Mouse (Mus musculus): ENCODE results near the gene Catsperg1. TPM values are rescaled to one million over a fixed set of nuclear protein-coding genes. Genes with fewer than 3 reads are reported as not detected.
A peak's percentile ranks its signal among the peaks of the same experiment; 100 is the strongest.
"Not testable (repeated sequence)": the region's sequence is repeated elsewhere in the genome, so short reads cannot be mapped to it uniquely, and the experiment has no call there.

The Catsperg1 gene
- polyA plus RNA-seq, 1 experiment from 2014 or later: 0.38 TPM

GRCm38 (mm10) chr7:29155196-29155837 is 58.5 kb downstream of the Catsperg1 start:
- 8% methylated on average over 35 of the region's 37 CpGs for whole genome bisulfite sequencing
- peak; percentile 88 for ATAC-seq (ENCODE audit: insufficient number of reproducible peaks, low FRiP score)
- H3K4me3 ChIP-seq: peak overlapping the region; percentile 91

GRCm38 (mm10) chr7:29154018-29154720 is 59.7 kb downstream of the Catsperg1 start:
- no peak overlapping the region for H3K4me3 ChIP-seq
- peaks cover 30% of the 10 kb centered on the region for H3K27me3 ChIP-seq (replicated peaks)
- H3K4me2 ChIP-seq: no peak overlapping the region
- WGBS: 93% methylated on average over 14 of the region's 14 CpGs
- H3K9ac ChIP-seq: no peak overlapping the region
- no peak overlapping the region for H3K27ac ChIP-seq (ENCODE audit: poor library complexity, severe bottlenecking)
- peaks cover 3% of the 10 kb centered on the region; the same call in 1 of the 2 replicates for H3K4me1 ChIP-seq (replicated peaks)
- peaks cover 6% of the 10 kb centered on the region; the same call in 1 of the 2 replicates for H3K9me3 ChIP-seq (replicated peaks)
- ATAC-seq (ENCODE audit: insufficient number of reproducible peaks, low FRiP score): no peak
- H3K36me3 ChIP-seq: peaks cover 9% of the 10 kb centered on the region

More at GRCm38 (mm10) chr7:29155196-29155837, 58.5 kb downstream of the Catsperg1 start:
- H3K36me3 ChIP-seq: peaks cover 9% of the 10 kb centered on the region
- H3K9me3 ChIP-seq (replicated peaks): peaks cover 6% of the 10 kb centered on the region; the same call in 1 of the 2 replicates
- H3K27ac ChIP-seq (ENCODE audit: poor library complexity, severe bottlenecking): peak overlapping the region; percentile 76
- peaks cover 34% of the 10 kb centered on the region for H3K27me3 ChIP-seq (replicated peaks)
- peaks cover 3% of the 10 kb centered on the region; the same call in 1 of the 2 replicates for H3K4me1 ChIP-seq (replicated peaks)
- H3K9ac ChIP-seq: peak overlapping the region; percentile 88
- peak overlapping the region; percentile 97 for H3K4me2 ChIP-seq

- 60% methylated on average over 10 of the region's 10 CpGs for WGBS
Observed at GRCm38 (mm10) chr7:29151486-29151885, 62.3 kb downstream of the Catsperg1 start.

GRCm38 (mm10) chr7:29148771-29149170 is 65.1 kb downstream of the Catsperg1 start:
- 88% methylated on average over 15 of the region's 15 CpGs for WGBS
- no peak overlapping the region for H3K27ac ChIP-seq (ENCODE audit: poor library complexity, severe bottlenecking)
- H3K36me3 ChIP-seq: peaks cover 3% of the 10 kb centered on the region; the same call in 1 of the 2 replicates
- no peak overlapping the region for H3K4me2 ChIP-seq
- H3K9ac ChIP-seq: no peak overlapping the region
- peaks cover 8% of the 10 kb centered on the region for H3K27me3 ChIP-seq (replicated peaks)
- H3K4me3 ChIP-seq: no peak overlapping the region
- no peaks in the 10 kb centered on the region for H3K9me3 ChIP-seq (replicated peaks)
- H3K4me1 ChIP-seq (replicated peaks): no peaks in the 10 kb centered on the region
- no peak for ATAC-seq (ENCODE audit: insufficient number of reproducible peaks, low FRiP score)

More at GRCm38 (mm10) chr7:29151486-29151885, 62.3 kb downstream of the Catsperg1 start:
- peaks cover 2% of the 10 kb centered on the region; the same call in 1 of the 2 replicates for H3K4me1 ChIP-seq (replicated peaks)
- no peak overlapping the region for H3K9ac ChIP-seq
- ATAC-seq (ENCODE audit: insufficient number of reproducible peaks, low FRiP score): no peak
- no peak overlapping the region for H3K27ac ChIP-seq (ENCODE audit: poor library complexity, severe bottlenecking)
- H3K4me2 ChIP-seq: no peak overlapping the region
- no peak overlapping the region for H3K4me3 ChIP-seq
- H3K9me3 ChIP-seq (replicated peaks): peaks cover 6% of the 10 kb centered on the region; the same call in 1 of the 2 replicates
- H3K36me3 ChIP-seq: peaks cover 9% of the 10 kb centered on the region
- peaks cover 11% of the 10 kb centered on the region; the same call in 1 of the 2 replicates for H3K27me3 ChIP-seq (replicated peaks)

GRCm38 (mm10) chr7:29146625-29147367 is 67.0 kb downstream of the Catsperg1 start:
- Histone ChIP-seq H3K4me2 (no peak overlapping the region), H3K36me3 (no peaks in the 10 kb centered on the region), H3K9ac (no peak overlapping the region), H3K9me3 (replicated peaks) (no peaks in the 10 kb centered on the region), H3K4me3 (no peak overlapping the region), H3K27me3 (replicated peaks) (peaks cover 8% of the 10 kb centered on the region), H3K4me1 (replicated peaks) (no peaks in the 10 kb centered on the region), H3K27ac (ENCODE audit: poor library complexity, severe bottlenecking) (no peak overlapping the region)
- 76% methylated on average over 7 of the region's 7 CpGs for WGBS
- ATAC-seq (ENCODE audit: insufficient number of reproducible peaks, low FRiP score): no peak

- no peak overlapping the region for H3K4me3 ChIP-seq
- no peak for ATAC-seq (ENCODE audit: insufficient number of reproducible peaks, low FRiP score)
- no peaks in the 10 kb centered on the region; the same call in 1 of the 2 replicates for H3K27me3 ChIP-seq (replicated peaks)
- H3K36me3 ChIP-seq: no peaks in the 10 kb centered on the region
- no peak overlapping the region for H3K27ac ChIP-seq (ENCODE audit: poor library complexity, severe bottlenecking)
- no peaks in the 10 kb centered on the region for H3K4me1 ChIP-seq (replicated peaks)
- 92% methylated on average over 4 of the region's 4 CpGs for WGBS
- no peaks in the 10 kb centered on the region for H3K9me3 ChIP-seq (replicated peaks)
- H3K4me2 ChIP-seq: no peak overlapping the region
- H3K9ac ChIP-seq: no peak overlapping the region
Observed at GRCm38 (mm10) chr7:29144006-29144405, 69.8 kb downstream of the Catsperg1 start.

GRCm38 (mm10) chr7:29141416-29141815 is 72.4 kb downstream of the Catsperg1 start:
- Histone ChIP-seq H3K36me3 (no peaks in the 10 kb centered on the region), H3K4me1 (replicated peaks) (no peaks in the 10 kb centered on the region), H3K4me3 (no peak overlapping the region), H3K9ac (no peak overlapping the region), H3K4me2 (no peak overlapping the region), H3K27ac (ENCODE audit: poor library complexity, severe bottlenecking) (no peak overlapping the region), H3K9me3 (replicated peaks) (no peaks in the 10 kb centered on the region), H3K27me3 (replicated peaks) (peaks cover 8% of the 10 kb centered on the region)
- no peak for ATAC-seq (ENCODE audit: insufficient number of reproducible peaks, low FRiP score)
- 72% methylated on average over 8 of the region's 8 CpGs for WGBS

GRCm38 (mm10) chr7:29139237-29139636 is 74.6 kb downstream of the Catsperg1 start:
- not testable (repeated sequence) for H3K36me3 ChIP-seq; H3K4me1 ChIP-seq (replicated peaks); ATAC-seq (ENCODE audit: insufficient number of reproducible peaks, low FRiP score); H3K9ac ChIP-seq; H3K4me3 ChIP-seq; H3K9me3 ChIP-seq (replicated peaks); H3K4me2 ChIP-seq; H3K27ac ChIP-seq (ENCODE audit: poor library complexity, severe bottlenecking)
- H3K27me3 ChIP-seq (replicated peaks): peaks cover 27% of the 10 kb centered on the region
- WGBS: 89% methylated on average over 3 of the region's 4 CpGs

GRCm38 (mm10) chr7:29137429-29137828 is 76.4 kb downstream of the Catsperg1 start:
- H3K4me2 ChIP-seq: no peak overlapping the region

GRCm38 (mm10) chr7:29134693-29135386 is 79.0 kb downstream of the Catsperg1 start, which contains the start of gene Rasgrp4:
Gene Rasgrp4, plus strand, starts transcription at chr7:29134851.
- H3K9ac ChIP-seq: peak within 1 kb of the TSS; percentile 46
- under 1% methylated on average over 18 of the region's 20 CpGs for WGBS
- peaks cover 27% of the 10 kb centered on the region for H3K27me3 ChIP-seq (replicated peaks)
- H3K4me1 ChIP-seq (replicated peaks): peaks cover 9% of the 10 kb centered on the region; the same call in 1 of the 2 replicates
- H3K4me2 ChIP-seq: peak within 1 kb of the TSS; percentile 67
- peak within 1 kb of the TSS; percentile 37 for H3K4me3 ChIP-seq
- no peaks in the 10 kb centered on the region for H3K9me3 ChIP-seq (replicated peaks)
- no peak within 1 kb of the TSS for H3K27ac ChIP-seq (ENCODE audit: poor library complexity, severe bottlenecking)
- no peaks in the 10 kb centered on the region for H3K36me3 ChIP-seq
- ATAC-seq (ENCODE audit: insufficient number of reproducible peaks, low FRiP score): no peak

More at GRCm38 (mm10) chr7:29137429-29137828, 76.4 kb downstream of the Catsperg1 start:
- ATAC-seq (ENCODE audit: insufficient number of reproducible peaks, low FRiP score): no peak
- H3K4me3 ChIP-seq: no peak overlapping the region
- H3K9ac ChIP-seq: no peak overlapping the region
- peaks cover 27% of the 10 kb centered on the region for H3K27me3 ChIP-seq (replicated peaks)
- H3K36me3 ChIP-seq: no peaks in the 10 kb centered on the region
- 26% methylated on average over 16 of the region's 16 CpGs for WGBS
- peaks cover 9% of the 10 kb centered on the region; the same call in 1 of the 2 replicates for H3K4me1 ChIP-seq (replicated peaks)
- H3K9me3 ChIP-seq (replicated peaks): no peaks in the 10 kb centered on the region
- no peak overlapping the region for H3K27ac ChIP-seq (ENCODE audit: poor library complexity, severe bottlenecking)
